Mouse (Mus musculus) heart, adult 9 months (tissue): Measurements from ENCODE around the gene Col28a1.
"Not testable (repeated sequence)": the region's sequence is repeated elsewhere in the genome, so short reads cannot be mapped to it uniquely, and the experiment has no call there.

Experiments
- DNase-seq, 2 experiments: peaks; one replicate each; pipeline ENCODE4 v3.0.0; 2022; ENCODE audit warnings: low spot score in 2 of 2

The Col28a1 gene

DNA sequence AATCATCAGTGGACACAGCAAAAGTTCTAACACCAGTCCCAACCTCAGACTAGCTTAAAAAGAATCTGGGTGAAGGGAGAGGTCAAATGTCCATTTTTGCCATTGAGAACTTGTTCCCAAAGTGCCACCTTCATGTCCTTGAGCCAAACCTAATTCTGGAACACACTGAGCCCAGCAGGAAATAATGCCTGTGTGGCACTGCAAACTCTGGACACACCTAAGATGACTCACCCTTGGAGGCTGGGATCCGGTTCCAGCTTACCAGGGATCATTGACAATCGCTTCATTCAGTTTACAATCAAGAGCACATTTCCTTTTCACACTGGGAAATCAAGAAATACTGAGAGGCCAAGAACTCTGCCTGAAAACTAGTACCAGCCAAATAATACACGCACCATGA, 168.9 kb downstream of the Col28a1 start:
- no peak for DNase-seq

DNA sequence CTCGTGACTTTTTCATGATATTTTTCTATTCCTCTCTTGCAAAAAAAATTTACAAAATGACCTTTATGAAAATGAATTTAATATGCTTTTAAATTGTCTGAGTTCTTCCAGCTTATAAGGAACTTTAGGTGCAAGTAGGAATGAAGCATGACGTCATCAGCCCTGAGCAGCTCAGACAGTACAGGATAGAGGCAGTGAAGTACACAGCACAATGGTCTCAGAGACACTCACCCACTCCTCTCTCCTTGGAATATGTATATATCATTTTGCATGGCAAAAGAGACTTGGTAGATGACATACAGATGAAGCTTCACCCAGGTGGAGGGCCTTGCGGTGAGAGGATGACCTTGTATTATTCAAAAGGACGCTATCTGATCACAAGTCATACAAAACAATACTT, 197.7 kb downstream of the Col28a1 start:
- no peak for DNase-seq

DNA sequence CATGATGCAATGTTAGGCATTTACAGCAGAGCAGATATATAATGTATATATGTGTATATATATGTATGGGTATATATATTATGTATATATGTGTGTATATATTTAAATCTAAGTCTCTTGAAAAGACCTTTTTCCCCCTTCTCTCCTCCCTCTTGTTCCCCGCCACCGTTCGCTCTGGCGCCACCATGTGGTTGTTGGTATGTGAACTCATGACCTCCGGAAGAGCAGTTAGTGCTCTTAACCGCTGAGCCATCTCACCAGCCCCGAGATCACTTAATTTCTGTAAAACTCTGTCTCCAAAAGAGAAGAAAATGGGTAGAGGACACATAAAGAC, 208.8 kb downstream of the Col28a1 start:
- DNase-seq = peak in 1 of 2 experiments; percentile 12

DNA sequence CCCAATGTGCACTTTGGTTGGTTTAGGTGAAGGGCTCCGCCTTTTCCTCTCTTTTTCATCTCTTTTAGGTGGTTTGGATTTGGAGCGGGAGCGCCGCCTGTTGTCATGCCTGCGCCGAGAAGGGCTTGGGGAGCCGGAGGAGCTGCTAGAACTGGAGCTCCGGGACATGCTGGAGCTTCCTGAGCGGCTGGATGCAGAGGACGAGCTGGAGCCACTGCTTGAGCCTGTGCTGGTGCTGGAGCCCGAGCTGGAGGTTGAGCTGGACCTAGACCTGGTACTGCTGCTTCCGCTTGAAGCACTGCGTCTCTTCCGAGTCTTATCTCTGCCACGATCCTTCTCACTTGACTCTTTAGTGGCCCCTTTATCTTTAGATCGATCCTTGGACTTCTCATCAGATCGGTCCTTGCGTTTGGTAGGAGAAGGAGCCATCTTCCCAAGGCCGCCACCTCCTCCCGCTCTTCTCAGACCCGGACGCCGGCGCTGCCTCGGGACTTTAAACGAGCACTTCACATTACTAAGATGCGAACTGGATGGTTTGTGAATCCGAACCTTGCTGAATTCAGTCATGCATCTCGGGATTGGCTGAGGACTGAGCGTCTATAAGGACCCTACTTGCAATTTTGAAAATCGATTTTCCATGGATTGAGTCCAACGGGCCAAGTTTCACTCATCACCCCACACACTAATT, 209.3 kb downstream of the Col28a1 start:
- not testable (repeated sequence) for DNase-seq

DNA sequence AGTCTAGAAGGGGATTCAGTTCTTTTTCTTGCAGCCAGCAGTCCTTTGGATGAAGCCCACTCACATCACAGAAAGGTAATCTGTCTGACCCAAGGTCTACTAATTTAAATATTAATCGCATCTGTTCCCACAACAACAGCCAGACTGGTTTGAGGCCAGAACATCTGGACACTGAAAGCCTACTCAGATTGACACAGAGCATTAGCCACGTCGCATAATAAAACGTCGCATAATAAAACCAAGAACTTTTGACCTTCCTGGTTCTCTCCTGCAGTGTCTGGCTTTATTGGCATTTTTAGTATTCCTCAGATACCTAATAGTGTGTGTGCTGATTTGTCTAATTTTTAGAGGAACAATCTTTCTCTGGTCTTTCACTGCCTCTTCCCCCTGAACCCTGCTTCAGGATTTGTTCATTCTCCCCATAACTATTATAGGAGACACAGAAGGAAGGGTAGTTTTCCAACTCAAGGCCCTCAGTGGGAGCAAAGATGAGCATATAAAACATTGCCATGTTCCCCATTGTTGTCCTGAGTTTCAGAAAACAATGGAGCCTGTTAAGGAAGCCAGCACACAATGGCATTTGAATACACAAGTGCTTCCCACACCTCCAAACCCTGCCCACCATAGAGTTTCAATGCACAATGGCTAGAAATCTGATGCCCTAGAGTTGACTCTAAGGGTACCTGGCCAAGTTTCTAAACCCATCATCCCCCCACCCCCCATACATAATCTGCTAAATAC, 221.2 kb downstream of the Col28a1 start:
- DNase-seq = peak in 1 of 2 experiments; percentile 4

DNA sequence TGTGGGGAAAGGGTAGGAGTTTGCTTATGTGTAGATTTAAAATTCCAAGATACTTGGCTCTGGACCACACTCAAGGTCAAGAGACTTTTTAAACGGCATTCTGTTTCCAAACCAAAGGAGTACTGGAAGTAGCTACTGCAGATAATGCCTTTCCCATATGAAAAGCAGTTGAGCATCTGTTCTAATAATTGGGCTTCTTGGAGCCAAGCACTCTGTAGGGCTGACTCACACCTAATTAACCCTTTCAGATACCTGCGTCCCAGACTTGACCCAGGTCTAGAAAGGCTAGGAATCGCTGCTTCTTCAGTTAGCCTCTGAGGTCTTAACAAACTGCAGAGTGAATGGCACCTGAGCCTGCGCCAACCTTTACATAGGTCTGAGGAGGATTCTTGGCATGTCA, 223.0 kb downstream of the Col28a1 start:
- DNase-seq = peak; percentile 11 to 49

DNA sequence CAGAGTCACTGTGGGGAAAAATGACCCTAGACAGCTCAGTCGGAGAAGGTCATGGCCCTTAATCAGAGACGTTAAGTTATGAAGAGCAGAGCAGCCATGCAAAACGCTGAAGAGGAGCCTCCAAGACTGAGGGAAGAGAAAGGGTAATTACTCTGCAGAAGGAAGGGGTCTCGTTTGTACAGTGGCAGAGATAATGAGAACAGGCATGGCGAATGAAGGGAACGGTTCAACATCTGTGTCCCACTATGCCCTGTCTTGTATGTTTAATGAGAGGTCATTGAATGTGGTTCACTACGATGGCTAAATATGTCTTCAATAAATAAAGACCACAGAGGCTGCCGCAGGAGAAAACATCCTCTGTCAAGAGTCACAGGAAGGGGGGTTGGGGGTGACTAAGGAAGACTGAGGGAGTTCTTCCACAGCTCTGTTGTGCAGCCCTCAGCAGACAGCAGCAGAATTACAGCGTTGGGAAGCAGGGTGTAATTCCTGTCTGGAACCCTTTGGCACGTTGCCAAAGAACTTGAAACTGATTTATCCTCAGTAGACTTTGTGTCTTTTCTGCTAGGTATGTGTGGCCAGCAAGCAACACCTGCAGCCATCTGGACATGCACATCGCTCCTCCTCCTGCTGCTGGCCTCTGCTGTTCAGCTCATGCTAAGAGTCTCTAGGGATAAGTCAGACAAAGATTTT, 226.4 kb downstream of the Col28a1 start:
- peak in 1 of 2 experiments; percentile 7 for DNase-seq

DNA sequence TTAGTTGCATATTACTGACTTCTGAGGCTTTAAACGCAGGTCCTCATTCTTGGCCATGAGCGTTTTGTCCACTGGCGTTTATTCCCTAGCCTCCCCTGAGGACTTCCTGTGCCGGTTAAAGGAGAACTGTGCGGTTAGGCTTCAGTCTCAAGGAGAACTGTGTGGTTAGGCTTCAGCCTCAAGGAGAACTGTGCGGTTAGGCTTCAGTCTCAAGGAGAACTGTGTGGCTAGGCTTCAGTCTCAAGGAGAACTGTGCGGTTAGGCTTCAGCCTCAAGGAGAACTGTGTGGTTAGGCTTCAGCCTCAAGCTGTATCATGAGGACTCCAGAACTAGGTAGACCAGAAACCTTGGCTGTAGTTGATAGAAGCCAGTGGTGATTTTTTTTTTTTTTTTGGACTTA, 229.7 kb downstream of the Col28a1 start:
- DNase-seq = no peak

DNA sequence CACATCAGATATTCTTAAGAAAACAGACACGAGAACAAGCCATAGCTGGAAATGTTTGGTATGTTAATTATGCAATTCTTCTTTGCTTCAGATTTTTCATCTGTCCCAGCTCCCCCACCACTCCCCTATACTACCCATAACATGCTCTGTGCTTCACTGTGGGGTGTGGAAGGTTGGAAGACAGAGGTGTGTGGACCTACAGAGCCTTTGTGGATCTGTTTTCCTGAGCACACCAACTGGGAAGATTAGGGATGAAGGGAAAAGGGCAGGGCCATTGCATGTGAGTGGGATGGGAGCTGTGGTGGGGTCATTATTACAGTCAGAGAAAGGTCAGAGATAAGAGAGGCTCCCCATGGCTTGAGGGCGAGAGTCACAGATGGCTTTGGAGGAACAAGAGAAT, 240.2 kb downstream of the Col28a1 start:
- no peak for DNase-seq

DNA sequence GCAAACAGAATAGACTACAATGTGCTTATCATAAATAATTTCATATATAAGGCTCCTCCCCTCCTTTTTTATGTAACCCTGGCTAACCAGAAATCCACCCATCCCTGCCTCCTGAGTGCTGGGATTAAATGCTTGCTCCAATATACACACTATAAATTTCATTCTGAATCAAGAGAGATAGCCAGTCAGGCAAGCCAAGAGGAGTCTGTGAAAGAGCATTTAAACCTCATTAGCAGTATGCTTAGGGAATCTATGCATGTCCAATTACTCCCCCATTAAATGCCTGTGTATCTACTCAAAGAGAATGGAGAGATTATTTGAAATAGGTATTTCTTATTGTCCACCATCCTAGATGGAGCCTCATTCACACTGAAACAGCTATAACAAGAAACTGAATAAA, 240.6 kb downstream of the Col28a1 start:
- no peak for DNase-seq
